Mouse (Mus musculus) limb, embryonic 14.5 days (tissue): ENCODE measurements around the gene Fto. TPM values are rescaled to one million over a fixed set of nuclear protein-coding genes. Genes with fewer than 3 reads are reported as not detected.

Experiments used
- ATAC-seq: fragments of 200-750 bp; cut with Nextera tagmentation; 2 replicates; pipeline ENCODE4 v1.8.0; 2017; ENCODE audit warnings: low read depth, moderate number of reproducible peaks, moderate TSS enrichment; ENCODE audit not compliant: low FRiP score
- DNase-seq: peaks from one replicate; pipeline ENCODE4 v3.0.0-alpha.2; 2015; ENCODE audit warnings: low spot score
- H3K27ac ChIP-seq: fragments of 300-500 bp; sonication (generic); replicated peaks from 2 replicates; pipeline ENCODE4 v1.5.1; 2014; ENCODE audit warnings: low read depth, mild to moderate bottlenecking, low read length, moderate library complexity, mixed read lengths
- H3K27me3 ChIP-seq: fragments of 300-500 bp; sonication (generic); 2 replicates; pipeline ENCODE4 v1.6.1; 2014; ENCODE audit warnings: low read length, mixed read lengths; ENCODE audit not compliant: control insufficient read depth, insufficient read depth
- H3K36me3 ChIP-seq: fragments of 300-500 bp; sonication (generic); 2 replicates; pipeline ENCODE4 v1.6.1; 2014; ENCODE audit warnings: mild to moderate bottlenecking, low read length, moderate library complexity, mixed read lengths; ENCODE audit not compliant: control insufficient read depth, insufficient read depth
- H3K4me1 ChIP-seq: fragments of 300-500 bp; sonication (generic); 2 replicates; pipeline ENCODE4 v1.6.1; 2014; ENCODE audit warnings: antibody characterized with exemption, low read length, mixed read lengths; ENCODE audit not compliant: control insufficient read depth, insufficient read depth
- H3K4me2 ChIP-seq: fragments of 300-500 bp; sonication (generic); replicated peaks from 2 replicates; pipeline ENCODE4 v1.6.1; 2014; ENCODE audit warnings: low read depth, mild to moderate bottlenecking, low read length, moderate library complexity; ENCODE audit not compliant: severe bottlenecking
- H3K4me3 ChIP-seq: fragments of 300-500 bp; sonication (generic); replicated peaks from 2 replicates; pipeline ENCODE4 v1.5.1; 2014; ENCODE audit warnings: low read length
- H3K9ac ChIP-seq: fragments of 300-500 bp; sonication (generic); 2 replicates; pipeline ENCODE4 v1.6.1; 2014; ENCODE audit warnings: mild to moderate bottlenecking, low read depth, low read length, moderate library complexity; ENCODE audit not compliant: severe bottlenecking
- H3K9me3 ChIP-seq: fragments of 300-500 bp; sonication (generic); 2 replicates; pipeline ENCODE4 v1.6.1; 2016; ENCODE audit warnings: low read length; ENCODE audit not compliant: control insufficient read depth
- POLR2A ChIP-seq: fragments of 200-500 bp; IDR thresholded peaks from 2 replicates; pipeline ENCODE4 v1.8.0; 2012; ENCODE audit warnings: inconsistent platforms, mild to moderate bottlenecking, moderate library complexity, borderline replicate concordance; ENCODE audit not compliant: insufficient read depth, insufficient read length; ENCODE audit errors: extremely low read depth
- WGBS: fragments of 180-500 bp; shearing (Covaris S2); extraction: QIAGEN DNeasy Blood & Tissue Kit; methylation state at CpG from one replicate; pipeline ENCODE4 v1.1.7; 2014; 5-methylcytosine and 5-hydroxymethylcytosine counted together
- polyA plus RNA-seq, 2 experiments: library from polyadenylated mRNA; depleted of rRNA in 1 of 2; stranded (reverse) in 1 of 2; unstranded in 1 of 2; fragments of >200 nt; fragmentation: Nextera tagmentation in 1 of 2; extraction: Ambion mirVana in 1 of 2; gene quantifications; 2 replicates each; pipeline versions ENCODE4 v1.2.1 to v1.2.3; 2012 to 2014

Gene Fto
- polyA plus RNA-seq, 2 experiments = 80.0 to 107 TPM

DNA sequence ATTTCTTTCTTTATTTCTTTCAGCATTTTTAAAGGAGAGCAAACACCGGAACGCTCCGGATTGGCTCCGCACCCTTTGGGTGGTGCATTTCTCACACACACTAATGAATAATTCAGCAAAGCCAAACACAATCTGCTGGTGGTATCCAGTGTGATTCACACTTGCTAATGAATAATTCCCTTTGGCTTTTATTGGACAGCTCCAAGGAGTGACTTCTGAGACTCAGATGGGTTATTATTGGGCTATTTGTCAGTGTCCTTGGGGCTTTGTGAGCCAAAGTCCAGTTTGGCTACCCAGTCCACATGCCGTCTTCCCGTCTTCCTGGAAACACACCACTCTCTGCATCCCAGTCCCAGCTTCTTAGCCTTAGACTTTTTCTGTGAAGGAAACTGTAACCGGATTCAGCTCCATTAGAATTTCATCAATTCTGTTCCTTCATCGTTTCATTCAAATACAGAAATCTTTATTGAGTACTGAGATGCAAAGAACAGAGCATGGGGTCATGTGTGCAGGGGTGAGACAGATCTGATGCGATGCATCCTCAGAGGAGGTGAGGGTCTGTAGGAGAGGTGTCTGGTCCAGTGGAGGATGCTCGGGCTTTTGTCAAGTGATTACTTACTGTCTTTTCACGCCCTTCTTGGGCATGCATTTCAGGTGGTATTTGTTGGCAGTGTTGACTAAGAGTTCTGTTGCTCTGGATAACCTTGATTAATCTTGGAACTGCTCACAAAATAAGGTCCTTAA lies 42.8 kb downstream of the Fto start:
- Histone ChIP-seq H3K4me3 (no peak overlapping the region), H3K9ac (no peak overlapping the region), H3K4me2 (no peak overlapping the region), H3K27ac (no peak overlapping the region), H3K36me3 (no peaks in the 10 kb centered on the region), H3K27me3 (no peaks in the 10 kb centered on the region), H3K4me1 (peaks cover 20% of the 10 kb centered on the region), H3K9me3 (no peaks in the 10 kb centered on the region)
- no peak for DNase-seq
- ATAC-seq = no peak
- WGBS = 86% methylated on average over 11 of the region's 11 CpGs
- TF ChIP-seq POLR2A = no peak

DNA sequence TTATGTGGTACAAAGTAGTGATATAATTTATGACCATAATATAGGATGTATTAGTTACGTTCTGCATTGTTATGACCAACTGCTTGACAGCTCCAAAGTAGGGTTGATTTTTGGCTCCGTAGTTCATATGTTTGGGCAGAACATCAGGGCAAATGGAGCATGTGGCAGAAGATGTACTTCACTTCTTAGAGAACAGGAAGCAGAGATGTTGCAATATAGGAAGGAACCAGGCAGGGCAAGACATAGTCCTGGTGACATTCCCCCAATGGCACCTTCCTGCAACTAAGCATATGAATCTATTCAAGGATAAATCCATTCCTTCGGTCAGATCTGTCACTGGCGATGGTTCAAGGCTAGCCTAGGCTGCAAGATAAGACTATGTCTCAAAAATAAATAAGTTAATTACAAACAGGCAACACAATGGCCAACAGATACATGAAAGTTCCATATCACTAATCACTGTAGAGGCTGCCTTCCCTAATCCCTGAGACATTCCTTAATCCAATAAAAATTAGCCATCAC lies 44.2 kb downstream of the Fto start:
- Histone ChIP-seq H3K4me2 (no peak overlapping the region), H3K4me1 (peaks cover 21% of the 10 kb centered on the region), H3K4me3 (no peak overlapping the region), H3K36me3 (no peaks in the 10 kb centered on the region), H3K27ac (no peak overlapping the region), H3K27me3 (no peaks in the 10 kb centered on the region), H3K9ac (no peak overlapping the region), H3K9me3 (no peaks in the 10 kb centered on the region)
- no peak for TF ChIP-seq POLR2A
- no peak for DNase-seq
- whole genome bisulfite sequencing = 96% methylated on average over 4 of the region's 4 CpGs
- no peak for ATAC-seq

DNA sequence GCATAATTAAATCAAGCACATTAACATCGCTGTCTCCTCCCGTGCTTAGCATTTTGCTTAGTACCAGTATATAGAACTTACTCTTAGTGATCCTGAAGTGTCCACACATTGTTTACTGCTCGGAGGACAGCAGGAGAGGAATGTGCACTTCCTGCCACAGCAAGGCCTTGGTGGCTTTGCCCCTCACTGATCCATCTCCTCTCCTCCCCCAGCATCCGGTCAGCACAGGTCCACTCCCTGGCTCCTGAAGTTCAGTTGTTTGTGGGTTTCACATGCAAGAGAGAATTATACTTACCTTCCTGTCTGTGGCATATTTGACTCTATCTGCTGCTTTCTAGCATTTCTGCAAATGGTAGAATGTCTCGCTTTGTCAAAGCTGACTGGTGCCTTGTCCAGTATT lies 44.7 kb downstream of the Fto start:
- no peak for TF ChIP-seq POLR2A
- Histone ChIP-seq H3K9me3 (no peaks in the 10 kb centered on the region), H3K27me3 (no peaks in the 10 kb centered on the region), H3K9ac (no peak overlapping the region), H3K36me3 (no peaks in the 10 kb centered on the region), H3K27ac (no peak overlapping the region), H3K4me1 (peaks cover 21% of the 10 kb centered on the region), H3K4me3 (no peak overlapping the region), H3K4me2 (no peak overlapping the region)
- 91% methylated on average over 5 of the region's 5 CpGs for WGBS
- DNase-seq (no peak), ATAC-seq (no peak)

DNA sequence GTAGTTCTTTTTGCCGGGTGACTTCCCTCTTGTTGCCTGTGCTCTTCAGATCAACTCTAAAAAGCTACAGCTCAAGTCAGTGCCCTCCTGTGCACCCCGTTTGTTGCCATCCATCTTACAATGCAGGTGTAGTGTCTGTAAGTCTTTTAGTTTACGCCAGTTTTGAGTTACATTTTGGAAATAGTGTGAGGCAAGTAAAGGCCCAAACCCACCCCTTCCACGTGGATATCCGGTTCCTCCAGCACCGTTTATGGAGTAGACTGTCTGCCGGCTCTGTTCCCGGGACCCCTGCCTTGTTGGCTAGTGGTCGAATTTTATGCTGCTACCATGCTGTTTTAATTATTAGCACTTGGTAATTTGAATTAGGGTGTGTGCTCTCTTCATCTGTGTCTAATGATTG lies 46.2 kb downstream of the Fto start:
- Histone ChIP-seq H3K4me3 (no peak overlapping the region), H3K9me3 (no peaks in the 10 kb centered on the region), H3K27me3 (no peaks in the 10 kb centered on the region), H3K4me1 (peaks cover 21% of the 10 kb centered on the region), H3K9ac (no peak overlapping the region), H3K36me3 (no peaks in the 10 kb centered on the region), H3K4me2 (no peak overlapping the region), H3K27ac (no peak overlapping the region)
- WGBS = 29% methylated on average over 9 of the region's 9 CpGs
- no peak for DNase-seq
- TF ChIP-seq POLR2A = no peak
- no peak for ATAC-seq

DNA sequence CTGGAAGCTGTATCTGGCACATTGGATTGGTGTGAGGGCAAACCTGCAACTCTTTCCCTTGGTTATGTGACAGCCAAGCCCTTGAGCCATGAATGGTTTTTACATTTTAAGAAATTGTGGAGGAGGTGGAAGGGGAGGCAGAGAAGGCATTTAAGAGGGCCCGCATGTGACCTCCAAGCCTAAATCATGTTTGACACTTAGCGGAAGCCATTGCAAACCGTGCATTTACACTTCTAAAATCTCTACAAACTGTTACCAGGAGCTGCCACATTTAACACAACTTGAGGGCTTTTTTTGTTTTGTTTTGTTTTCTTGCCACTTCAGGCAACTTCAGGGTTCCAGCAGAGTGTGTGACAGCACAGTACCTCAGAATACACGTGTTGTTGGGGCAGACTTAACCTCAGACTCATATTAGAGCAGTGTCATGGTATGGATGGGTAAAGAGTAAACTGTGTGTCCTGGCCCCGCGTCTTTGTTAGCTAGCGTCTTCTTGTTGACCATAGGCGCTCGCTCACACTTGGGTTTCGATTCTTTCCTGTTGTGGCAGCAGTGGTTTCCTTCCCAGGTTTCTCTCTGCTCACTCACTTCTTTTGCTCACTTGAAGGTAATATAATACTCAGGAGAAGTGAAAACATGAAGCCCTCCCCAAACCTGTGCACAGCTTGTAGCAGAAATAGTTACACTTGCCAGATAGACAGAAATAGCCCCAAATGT lies 47.5 kb downstream of the Fto start:
- no peak for TF ChIP-seq POLR2A
- no peak overlapping the region for H3K27ac ChIP-seq
- no peak for DNase-seq

More for the DNA sequence above, 47.5 kb downstream of the Fto start:
- no peak overlapping the region for H3K9ac ChIP-seq
- no peaks in the 10 kb centered on the region for H3K9me3 ChIP-seq
- no peaks in the 10 kb centered on the region for H3K27me3 ChIP-seq
- H3K4me2 ChIP-seq = no peak overlapping the region
- WGBS = 84% methylated on average over 10 of the region's 10 CpGs
- H3K36me3 ChIP-seq = no peaks in the 10 kb centered on the region
- H3K4me3 ChIP-seq = no peak overlapping the region
- no peak for ATAC-seq
- peaks cover 21% of the 10 kb centered on the region for H3K4me1 ChIP-seq
